ENCODE assay signal across 8 mouse cellular contexts in genomic region chr11:103265856-103266255, GRCm38 (mm10). TPM values are rescaled to one million over a fixed set of nuclear protein-coding genes. Genes with fewer than 3 reads are reported as not detected.
A peak's percentile ranks its signal among the peaks of the same experiment; 100 is the strongest.
DNase-seq lines count a peak whose midpoint lies in the region; ATAC-seq and TF ChIP-seq lines count a peak whose summit lies in the region.

No protein-coding gene starts in this region.

- peaks cover 60% of the 10 kb centered on the region for H3K4me1 ChIP-seq in heart, embryonic 10.5 days
- peaks cover 17% of the 10 kb centered on the region for H3K4me1 ChIP-seq in heart, adult 2 months (ENCODE audit: control insufficient read depth, insufficient read depth, low read length)
- H3K4me1 ChIP-seq in forebrain, embryonic 16.5 days (replicated peaks; ENCODE audit: control insufficient read depth, insufficient read depth, low read length) = peaks cover 45% of the 10 kb centered on the region

- H3K79me2 ChIP-seq in heart, adult 2 months (replicated peaks; ENCODE audit: control insufficient read depth, insufficient read depth, low read length) = peaks cover 4% of the 10 kb centered on the region
- peaks cover 57% of the 10 kb centered on the region for H3K79me2 ChIP-seq in macrophage (ENCODE audit: inconsistent target)

- intact Hi-C loops in heart, adult 2 months (cut with DNase I) = loop anchor here (5.0 kb wide), 1 partner anchor 149 kb away; the partner anchor contains the start of gene Hexim1
- intact Hi-C loops in gastrocnemius, postnatal 36 days (cut with DNase I) = no loop called here

- H3K4me3 ChIP-seq in heart, embryonic 10.5 days = peak overlapping the region; percentile 76; the same call in 1 of the 2 replicates
- H3K4me3 ChIP-seq in heart, adult 2 months = no peak overlapping the region; the same call in 1 of the 2 replicates
- H3K4me3 ChIP-seq in forebrain, embryonic 16.5 days (replicated peaks; ENCODE audit: low read length) = no peak overlapping the region
- H3K4me3 ChIP-seq in macrophage (ENCODE audit: inconsistent target) = peak overlapping the region; percentile 74

- H3K27me3 ChIP-seq in heart, embryonic 10.5 days (ENCODE audit: insufficient read depth, poor library complexity, severe bottlenecking) = 0 out of 2 replicates have a peak, but pooled peaks cover 2% of the 10 kb centered on the region
- H3K27me3 ChIP-seq in heart, adult 2 months (ENCODE audit: control insufficient read depth, insufficient read depth, low read length) = no peaks in the 10 kb centered on the region
- no peaks in the 10 kb centered on the region for H3K27me3 ChIP-seq in forebrain, embryonic 16.5 days (replicated peaks; ENCODE audit: control insufficient read depth, insufficient read depth, low read length)

- TF ChIP-seq CTCF in heart, adult 2 months (IDR thresholded peaks at IDR 0.05) = no peak

- no peaks in the 10 kb centered on the region for H3K36me3 ChIP-seq in heart, embryonic 10.5 days
- H3K36me3 ChIP-seq in heart, adult 2 months (ENCODE audit: control insufficient read depth, insufficient read depth, low read length) = no peaks in the 10 kb centered on the region
- no peaks in the 10 kb centered on the region for H3K36me3 ChIP-seq in forebrain, embryonic 16.5 days (ENCODE audit: control insufficient read depth, insufficient read depth)
- no peaks in the 10 kb centered on the region for H3K36me3 ChIP-seq in macrophage (ENCODE audit: inconsistent target)

- no peak overlapping the region for H3K27ac ChIP-seq in heart, embryonic 10.5 days
- no peak overlapping the region for H3K27ac ChIP-seq in heart, adult 2 months
- no peak overlapping the region for H3K27ac ChIP-seq in forebrain, embryonic 16.5 days (ENCODE audit: low read length)
- H3K27ac ChIP-seq in macrophage = peak overlapping the region; percentile 89

- WGBS in heart, embryonic 10.5 days = 71% methylated on average over 2 of the region's 2 CpGs
- 52% methylated on average over 2 of the region's 2 CpGs for WGBS in heart, adult 2 months
- WGBS in forebrain, embryonic 16.5 days = 52% methylated on average over 2 of the region's 2 CpGs
- WGBS in macrophage (ENCODE audit: missing documents) = 20% methylated on average over 2 of the region's 2 CpGs

- peak overlapping the region; percentile 85 for H3K4me2 ChIP-seq in forebrain, embryonic 16.5 days (ENCODE audit: low read length)

- no peak for TF ChIP-seq EP300 in heart, adult 2 months (IDR thresholded peaks at IDR 0.05; ENCODE audit: insufficient read depth, low read depth, low read length)

- no peak overlapping the region for H3K9ac ChIP-seq in heart, adult 2 months (ENCODE audit: low read depth, low read length)
- H3K9ac ChIP-seq in forebrain, embryonic 16.5 days (replicated peaks; ENCODE audit: low read depth, low read length) = no peak overlapping the region

- DNase-seq in heart, embryonic 10.5 days (ENCODE audit: low spot score) = no peak
- no peak for DNase-seq in heart, adult 2 months
- DNase-seq in A20 (ENCODE audit: low read depth, low spot score) = peak; percentile 50
- DNase-seq in adrenal gland, adult 18-20 months (ENCODE audit: low spot score in 2 of 2) = no peak
- DNase-seq in cerebellum, postnatal 4 days (ENCODE audit: low spot score in 2 of 2) = no peak
- DNase-seq in gastrocnemius, postnatal 36 days = no peak

- no peaks in the 10 kb centered on the region for H3K9me3 ChIP-seq in heart, embryonic 10.5 days
- H3K9me3 ChIP-seq in forebrain, embryonic 16.5 days (ENCODE audit: control insufficient read depth, low read length) = no peaks in the 10 kb centered on the region

- ATAC-seq in forebrain, embryonic 16.5 days = no peak

- TF ChIP-seq POLR2A in heart, adult 2 months (IDR thresholded peaks at IDR 0.05; ENCODE audit: insufficient read depth, low read depth, low read length) = no peak

RNA-seq across cellular contexts. Expression of gene Map3k14, which starts 1.4 kb away (rescaled TPM):
- polyA plus RNA-seq in heart, embryonic 10.5 days (2016; fragmentation: Nextera tagmentation; extraction: Ambion mirVana) = 1.7 and 2.1 TPM in 2 replicates
- 1 to 10 TPM; 3.0 to 3.4 TPM for total RNA-seq in heart, adult 2 months (2021)
- polyA plus RNA-seq in heart, adult 2 months (2012; rRNA removed) = 3.7 and 4.5 TPM in 2 replicates
- 2.8 and 4.8 TPM in 2 replicates for polyA plus RNA-seq in forebrain, embryonic 16.5 days (2015; fragmentation: Nextera tagmentation; extraction: Ambion mirVana)
- total RNA-seq in macrophage (2018; cell fraction: chromatin; rRNA removed) = 100 to 1,000 TPM in 5 of 26 experiments, 10 to 100 TPM in 21; 16.7 to 137 (median 78.1) TPM
- 10 to 100 TPM in 23 of 26 experiments, 1 to 10 TPM in 3; 7.8 to 23.6 (median 14.8) TPM for total RNA-seq in macrophage (2018; cell fraction: cytosol; rRNA removed)
- total RNA-seq in macrophage (2018; cell fraction: nucleus; rRNA removed) = 10 to 100 TPM in 25 of 26 experiments, 1 to 10 TPM in 1; 9.3 to 75.6 (median 42.6) TPM
- polyA plus RNA-seq in macrophage (2018) = 9.0 to 14.1 TPM (median 9.9 TPM) in 3 replicates
- 10 to 100 TPM in 1 of 2 experiments, 1 to 10 TPM in 1; 9.2 to 10.5 TPM for total RNA-seq in adrenal gland, adult 18-20 months (2021)
- total RNA-seq in gastrocnemius, postnatal 36 days (2021) = 1 to 10 TPM; 1.9 to 2.6 TPM

RNA-seq across cellular contexts. Expression of gene Spata32, which starts 47.6 kb away (rescaled TPM):
- polyA plus RNA-seq in heart, embryonic 10.5 days (2016; fragmentation: Nextera tagmentation; extraction: Ambion mirVana) = not detected in 2 replicates
- total RNA-seq in heart, adult 2 months (2021) = not detected
- not detected in 2 replicates for polyA plus RNA-seq in heart, adult 2 months (2012; rRNA removed)
- 0.22 TPM in 1 of 2 replicates, not detected in the other for polyA plus RNA-seq in forebrain, embryonic 16.5 days (2015; fragmentation: Nextera tagmentation; extraction: Ambion mirVana)
- total RNA-seq in macrophage (2018; cell fraction: chromatin; rRNA removed) = not detected
- not detected for total RNA-seq in macrophage (2018; cell fraction: cytosol; rRNA removed)
- total RNA-seq in macrophage (2018; cell fraction: nucleus; rRNA removed) = not detected
- not detected in 3 replicates for polyA plus RNA-seq in macrophage (2018)
- not detected for total RNA-seq in adrenal gland, adult 18-20 months (2021)
- not detected for total RNA-seq in gastrocnemius, postnatal 36 days (2021)

RNA-seq across cellular contexts. Expression of gene 1700023F06Rik, which starts 57.5 kb away (rescaled TPM):
- 0.35 TPM in 1 of 2 replicates, not detected in the other for polyA plus RNA-seq in heart, embryonic 10.5 days (2016; fragmentation: Nextera tagmentation; extraction: Ambion mirVana)
- not detected for total RNA-seq in heart, adult 2 months (2021)
- 0.21 TPM in 1 of 2 replicates, not detected in the other for polyA plus RNA-seq in heart, adult 2 months (2012; rRNA removed)
- 0.73 and 1.5 TPM in 2 replicates for polyA plus RNA-seq in forebrain, embryonic 16.5 days (2015; fragmentation: Nextera tagmentation; extraction: Ambion mirVana)
- not detected for total RNA-seq in macrophage (2018; cell fraction: chromatin; rRNA removed)
- not detected for total RNA-seq in macrophage (2018; cell fraction: cytosol; rRNA removed)
- not detected for total RNA-seq in macrophage (2018; cell fraction: nucleus; rRNA removed)
- not detected in 3 replicates for polyA plus RNA-seq in macrophage (2018)
- under 1 TPM; 0.27 to 0.61 TPM for total RNA-seq in adrenal gland, adult 18-20 months (2021)
- not detected for total RNA-seq in gastrocnemius, postnatal 36 days (2021)

Comparison
In these comparisons a context has a peak if more than half of its experiments do, and no peak if none do; other contexts are left out.
1. H3K4me3 ChIP-seq: peak in heart, embryonic 10.5 days (single experiment) and macrophage (single experiment); none in heart, adult 2 months (single experiment) and forebrain, embryonic 16.5 days (single experiment).